Mouse (Mus musculus) heart, postnatal 0 days (tissue): Measurements from ENCODE around the gene Cacna1c.

Source experiments
- CTCF ChIP-seq: IDR thresholded peaks from 2 replicates; pipeline ENCODE4 v1.5.1; 2016; ENCODE audit warnings: antibody characterized with exemption, control low read depth, low read depth
- EP300 ChIP-seq: IDR thresholded peaks from 2 replicates; pipeline ENCODE4 v1.6.1; 2016; ENCODE audit warnings: antibody characterized with exemption, low read depth

- TF ChIP-seq EP300 = no peak
- TF ChIP-seq CTCF = no peak
These were observed 117.3 kb downstream of the Cacna1c start for GRCm38 (mm10) chr6:119078912-119079311.
